Mouse (Mus musculus) stomach, postnatal 0 days (tissue): ENCODE measurements around the gene Ddx52. TPM values are rescaled to one million over a fixed set of nuclear protein-coding genes. Genes with fewer than 3 reads are reported as not detected.

Experiments
- ATAC-seq: fragments of 200-750 bp; cut with Nextera tagmentation; 2 replicates; pipeline ENCODE4 v1.8.0; 2017; ENCODE audit not compliant: low FRiP score, low TSS enrichment
- DNase-seq: peaks from one replicate; pipeline ENCODE4 v3.0.0-alpha.2; 2016; ENCODE audit warnings: low spot score
- H3K27ac ChIP-seq: fragments of 300-500 bp; sonication (generic); replicated peaks from 2 replicates; pipeline ENCODE4 v1.5.1; 2014; ENCODE audit warnings: mild to moderate bottlenecking, control low read depth
- H3K27me3 ChIP-seq: fragments of 300-500 bp; sonication (generic); 2 replicates; pipeline ENCODE4 v1.6.1; 2014; ENCODE audit warnings: low read length; ENCODE audit not compliant: control insufficient read depth, insufficient read depth
- H3K36me3 ChIP-seq: fragments of 300-500 bp; sonication (generic); 2 replicates; pipeline ENCODE4 v1.6.1; 2014; ENCODE audit warnings: low read length, mixed read lengths; ENCODE audit not compliant: control insufficient read depth, insufficient read depth
- H3K4me1 ChIP-seq: fragments of 300-500 bp; sonication (generic); replicated peaks from 2 replicates; pipeline ENCODE4 v1.6.1; 2014; ENCODE audit warnings: antibody characterized with exemption; ENCODE audit not compliant: control insufficient read depth, insufficient read depth
- H3K4me2 ChIP-seq: fragments of 300-500 bp; sonication (generic); replicated peaks from 2 replicates; pipeline ENCODE4 v1.6.1; 2014; ENCODE audit warnings: low read depth, mild to moderate bottlenecking, control low read depth, moderate library complexity
- H3K4me3 ChIP-seq: fragments of 300-500 bp; sonication (generic); 2 replicates; pipeline ENCODE4 v1.5.1; 2014; ENCODE audit warnings: low read depth, low read length, control low read depth
- H3K9ac ChIP-seq: fragments of 300-500 bp; sonication (generic); 2 replicates; pipeline ENCODE4 v1.6.1; 2014; ENCODE audit warnings: mild to moderate bottlenecking, low read length, control low read depth, mixed read lengths
- H3K9me3 ChIP-seq: fragments of 300-500 bp; sonication (generic); 2 replicates; pipeline ENCODE4 v1.6.1; 2016; ENCODE audit warnings: low read length; ENCODE audit not compliant: control insufficient read depth
- CTCF ChIP-seq: IDR thresholded peaks from 2 replicates; pipeline ENCODE4 v1.5.1; 2016; ENCODE audit warnings: antibody characterized with exemption, low read depth, mild to moderate bottlenecking, moderate library complexity
- EP300 ChIP-seq: optimal IDR thresholded peaks from 2 replicates; pipeline ENCODE3; 2016; ENCODE audit warnings: antibody characterized with exemption
- WGBS: fragments of 180-500 bp; shearing (Covaris S2); extraction: QIAGEN DNeasy Blood & Tissue Kit; methylation state at CpG from one replicate; pipeline ENCODE4 v1.1.7; 2014; 5-methylcytosine and 5-hydroxymethylcytosine counted together
- polyA plus RNA-seq: library from polyadenylated mRNA; unstranded; fragments of >200 nt; fragmentation: Nextera tagmentation; extraction: Ambion mirVana; gene quantifications from 2 replicates; pipeline ENCODE4 v1.2.1, GENCODE M21; 2015

The Ddx52 gene
- polyA plus RNA-seq, 1 experiment from 2014 or later = 15.3 TPM

- Histone ChIP-seq H3K4me1 (no peaks in the 10 kb centered on the region), H3K27ac (no peak overlapping the region), H3K36me3 (peaks cover 3% of the 10 kb centered on the region; the same call in 1 of the 2 replicates), H3K4me3 (no peak overlapping the region), H3K4me2 (no peak overlapping the region), H3K9me3 (no peaks in the 10 kb centered on the region), H3K9ac (no peak overlapping the region), H3K27me3 (no peaks in the 10 kb centered on the region)
- no peak for ATAC-seq
- DNase-seq = no peak
- 93% methylated on average over 3 of the region's 3 CpGs for WGBS
- TF ChIP-seq CTCF (peak; percentile 49), EP300 (no peak)
Measured at GRCm38 (mm10) chr11:84001257-84001656, 59.4 kb downstream of the Ddx52 start.

GRCm38 (mm10) chr11:84003986-84004385 is 62.1 kb downstream of the Ddx52 start:
- H3K9me3 ChIP-seq = no peaks in the 10 kb centered on the region
- no peak overlapping the region for H3K4me2 ChIP-seq
- no peak overlapping the region for H3K27ac ChIP-seq
- no peak for DNase-seq
- H3K27me3 ChIP-seq = no peaks in the 10 kb centered on the region
- H3K4me1 ChIP-seq = no peaks in the 10 kb centered on the region
- TF ChIP-seq EP300 (no peak), CTCF (no peak)
- ATAC-seq = no peak
- H3K4me3 ChIP-seq = no peak overlapping the region
- no peak overlapping the region for H3K9ac ChIP-seq
- 87% methylated on average over 6 of the region's 6 CpGs for WGBS
- H3K36me3 ChIP-seq = peaks cover 4% of the 10 kb centered on the region

DNA sequence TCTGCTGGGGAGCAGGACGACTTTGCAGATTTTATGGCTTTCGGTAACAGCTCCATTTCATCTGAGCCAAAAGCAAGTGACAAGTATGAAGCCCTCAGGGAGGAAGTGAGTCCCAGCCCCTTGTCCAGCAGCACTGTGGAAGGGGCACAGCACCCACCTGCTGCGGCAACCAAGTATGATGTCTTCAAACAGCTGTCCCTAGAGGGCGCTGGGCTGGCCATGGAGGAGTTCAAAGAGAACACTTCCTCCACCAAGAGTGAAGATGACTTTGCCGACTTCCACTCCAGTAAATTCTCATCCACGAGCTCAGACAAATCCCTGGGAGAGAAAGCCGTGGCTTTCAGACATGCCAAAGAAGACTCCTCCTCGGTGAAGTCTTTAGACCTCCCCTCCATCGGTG is 67.1 kb downstream of the Ddx52 start:
- H3K36me3 ChIP-seq = peaks cover 14% of the 10 kb centered on the region
- TF ChIP-seq CTCF (peak; percentile 51), EP300 (no peak)
- H3K9ac ChIP-seq = no peak overlapping the region
- no peak overlapping the region for H3K4me3 ChIP-seq
- H3K9me3 ChIP-seq = no peaks in the 10 kb centered on the region
- H3K27ac ChIP-seq = no peak overlapping the region
- no peaks in the 10 kb centered on the region for H3K4me1 ChIP-seq
- H3K27me3 ChIP-seq = no peaks in the 10 kb centered on the region
- DNase-seq (no peak), ATAC-seq (no peak)
- 83% methylated on average over 9 of the region's 9 CpGs for WGBS
- no peak overlapping the region for H3K4me2 ChIP-seq

DNA sequence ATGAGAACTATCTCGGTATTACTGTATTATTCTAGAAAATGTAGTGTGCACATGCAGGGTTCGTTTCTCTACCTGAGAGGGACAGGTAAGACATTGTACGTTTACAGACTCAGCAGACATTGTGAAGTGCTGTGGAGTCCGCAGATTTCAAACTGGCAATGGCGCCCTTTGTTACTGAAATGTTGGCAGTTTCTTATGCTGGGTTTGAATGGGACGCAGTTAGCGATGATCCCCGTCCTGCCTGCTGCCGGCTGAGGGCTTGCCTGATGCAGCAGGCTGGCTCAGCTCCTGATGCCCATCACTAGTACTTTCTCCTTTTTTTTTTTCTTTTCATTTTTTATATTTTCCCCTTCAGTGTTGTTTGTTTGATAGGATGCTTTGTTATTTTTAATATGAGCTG is 68.5 kb downstream of the Ddx52 start:
- Histone ChIP-seq H3K9ac (no peak overlapping the region), H3K27ac (no peak overlapping the region), H3K36me3 (peaks cover 14% of the 10 kb centered on the region), H3K27me3 (no peaks in the 10 kb centered on the region), H3K9me3 (no peaks in the 10 kb centered on the region), H3K4me3 (no peak overlapping the region), H3K4me2 (no peak overlapping the region), H3K4me1 (no peaks in the 10 kb centered on the region)
- ATAC-seq (no peak), DNase-seq (no peak)
- TF ChIP-seq EP300 = no peak
- no peak for TF ChIP-seq CTCF
- 81% methylated on average over 9 of the region's 9 CpGs for WGBS

GRCm38 (mm10) chr11:84011050-84011449 is 69.2 kb downstream of the Ddx52 start:
- DNase-seq (no peak), ATAC-seq (no peak)
- no peaks in the 10 kb centered on the region for H3K27me3 ChIP-seq
- no peaks in the 10 kb centered on the region for H3K9me3 ChIP-seq
- WGBS = 53% methylated on average over 12 of the region's 12 CpGs
- H3K4me2 ChIP-seq = no peak overlapping the region
- no peaks in the 10 kb centered on the region for H3K4me1 ChIP-seq
- no peak overlapping the region for H3K27ac ChIP-seq
- no peak overlapping the region for H3K4me3 ChIP-seq
- no peak for TF ChIP-seq EP300
- no peak for TF ChIP-seq CTCF
- no peak overlapping the region for H3K9ac ChIP-seq
- peaks cover 14% of the 10 kb centered on the region for H3K36me3 ChIP-seq

DNA sequence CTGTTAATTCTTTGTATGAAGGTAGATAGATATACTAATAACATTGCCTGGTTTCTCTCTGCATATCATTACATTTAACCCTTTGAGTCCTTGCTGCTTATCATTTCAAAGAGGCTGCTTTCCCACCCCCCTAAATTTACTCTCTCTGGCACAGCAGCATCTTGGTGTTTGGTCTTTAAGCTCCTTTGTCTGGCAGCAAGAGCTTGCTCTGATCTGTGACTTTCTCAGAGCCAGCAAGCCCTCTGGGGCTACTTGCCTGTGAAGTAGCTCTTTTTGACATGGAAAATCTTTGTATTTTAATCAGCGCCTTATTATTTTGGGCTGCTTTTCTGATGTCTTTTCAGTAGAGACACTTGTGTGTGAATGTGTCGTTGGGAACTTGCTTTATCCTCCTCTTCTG is 69.7 kb downstream of the Ddx52 start:
- Histone ChIP-seq H3K36me3 (peaks cover 14% of the 10 kb centered on the region), H3K4me2 (no peak overlapping the region), H3K9ac (no peak overlapping the region), H3K27me3 (no peaks in the 10 kb centered on the region), H3K27ac (no peak overlapping the region), H3K4me3 (no peak overlapping the region), H3K4me1 (no peaks in the 10 kb centered on the region), H3K9me3 (no peaks in the 10 kb centered on the region)
- TF ChIP-seq EP300 (no peak), CTCF (no peak)
- DNase-seq (no peak), ATAC-seq (no peak)
- WGBS = 76% methylated on average over 2 of the region's 2 CpGs

Other genes with a start within 250 kb of the Ddx52 start
- gene Wfdc17, start 238.1 kb upstream of the Ddx52 start, polyA plus RNA-seq = 0.81 and 2.7 TPM in 2 replicates
- 0.87 and 2.7 TPM in 2 replicates for gene Wfdc18, start 233.0 kb upstream of the Ddx52 start, polyA plus RNA-seq
- gene Wfdc21, start 195.1 kb upstream of the Ddx52 start, polyA plus RNA-seq = 3.1 and 3.4 TPM in 2 replicates
- gene Heatr6, start 188.4 kb upstream of the Ddx52 start, polyA plus RNA-seq = 8.6 and 9.2 TPM in 2 replicates
- gene Hnf1b, start 92.0 kb upstream of the Ddx52 start, polyA plus RNA-seq = 4.8 and 5.0 TPM in 2 replicates
- gene Synrg, start 22.4 kb downstream of the Ddx52 start, polyA plus RNA-seq = 7.2 TPM in 2 replicates
- gene Dusp14, start 127.2 kb downstream of the Ddx52 start, polyA plus RNA-seq = 118 and 130 TPM in 2 replicates
- 12.5 and 13.2 TPM in 2 replicates for gene Tada2a, start 187.5 kb downstream of the Ddx52 start, polyA plus RNA-seq
- 4.5 TPM in 2 replicates for gene Acaca, start 187.6 kb downstream of the Ddx52 start, polyA plus RNA-seq
- gene Gm11437, start 225.4 kb downstream of the Ddx52 start, polyA plus RNA-seq = not detected in 2 replicates